Mouse (Mus musculus) bone marrow macrophage, adult 2 months (primary cell): ENCODE data around the gene Macrod2.

Experiments used
- CTCF ChIP-seq: IDR thresholded peaks from 2 replicates; pipeline ENCODE4 v1.5.1; 2012; ENCODE audit warnings: low read depth, mild to moderate bottlenecking, low read length, moderate library complexity
- POLR2A ChIP-seq: IDR thresholded peaks from 2 replicates; pipeline ENCODE4 v1.6.1; 2012; ENCODE audit warnings: mild to moderate bottlenecking, low read depth, low read length, borderline replicate concordance

- no peak for TF ChIP-seq CTCF
- TF ChIP-seq POLR2A = no peak
Measured at GRCm38 (mm10) chr2:142108947-142109346, 1713.8 kb downstream of the Macrod2 start.
